ENCODE assay signal across 8 mouse cellular contexts in genomic region chr1:152090564-152091545, GRCm38 (mm10). TPM values are rescaled to one million over a fixed set of nuclear protein-coding genes. Genes with fewer than 3 reads are reported as not detected.
DNase-seq lines count a peak whose midpoint lies in the region; ATAC-seq and TF ChIP-seq lines count a peak whose summit lies in the region.

No protein-coding gene starts in this region.

- no peaks in the 10 kb centered on the region for H3K27me3 ChIP-seq in cerebellum, adult 2 months (ENCODE audit: control insufficient read depth, insufficient read depth, low read length)
- no peaks in the 10 kb centered on the region for H3K27me3 ChIP-seq in hindbrain, embryonic 11.5 days (ENCODE audit: control insufficient read depth, insufficient read depth, low read length)

- H3K4me2 ChIP-seq in hindbrain, embryonic 11.5 days (replicated peaks; ENCODE audit: low read depth, low read length): peak overlapping the region; percentile 65

- no peak for TF ChIP-seq POLR2A in cerebellum, adult 2 months (IDR thresholded peaks at IDR 0.05; ENCODE audit: borderline replicate concordance, insufficient read depth, low read length)

- peak overlapping the region; percentile 83 for H3K27ac ChIP-seq in cerebellum, adult 2 months (ENCODE audit: insufficient read depth, low read length)
- peak overlapping the region; percentile 96 for H3K27ac ChIP-seq in hindbrain, embryonic 11.5 days (ENCODE audit: low read depth, low read length)

- peak; percentile 67 for ATAC-seq in cerebellum, adult (ENCODE audit: insufficient number of reproducible peaks, low FRiP score, low TSS enrichment)
- ATAC-seq in hindbrain, embryonic 11.5 days (ENCODE audit: low FRiP score): peak; percentile 76

- no peaks in the 10 kb centered on the region for H3K9me3 ChIP-seq in hindbrain, embryonic 11.5 days (ENCODE audit: control insufficient read depth, low read length)

- WGBS in cerebellum, adult 2 months: 4% methylated on average over 36 of the region's 36 CpGs
- WGBS in hindbrain, embryonic 11.5 days: under 1% methylated on average over 32 of the region's 36 CpGs

- peak overlapping the region; percentile 62 for H3K4me3 ChIP-seq in cerebellum, adult 2 months (replicated peaks; ENCODE audit: insufficient read depth, low read depth, low read length)
- H3K4me3 ChIP-seq in hindbrain, embryonic 11.5 days (ENCODE audit: low read depth, low read length): peak overlapping the region; percentile 74

- no peak for TF ChIP-seq CTCF in cerebellum, adult 2 months (IDR thresholded peaks at IDR 0.05; ENCODE audit: borderline replicate concordance, insufficient read depth, low read depth, low read length)

- no peaks in the 10 kb centered on the region for H3K36me3 ChIP-seq in hindbrain, embryonic 11.5 days (ENCODE audit: control insufficient read depth, insufficient read depth, low read length)

- H3K9ac ChIP-seq in hindbrain, embryonic 11.5 days (ENCODE audit: low read depth, low read length): peak overlapping the region; percentile 84

- H3K4me1 ChIP-seq in cerebellum, adult 2 months (ENCODE audit: control insufficient read depth, insufficient read depth, low read length): peaks cover 3% of the 10 kb centered on the region; the same call in 1 of the 2 replicates
- H3K4me1 ChIP-seq in hindbrain, embryonic 11.5 days (replicated peaks; ENCODE audit: control insufficient read depth, insufficient read depth, low read length): peaks cover 7% of the 10 kb centered on the region

- no peak for DNase-seq in cerebellum, adult 11-12 months
- DNase-seq in cerebellum, adult 2 months: peak; percentile 71 to 77
- DNase-seq in frontal cortex, postnatal 14 days (ENCODE audit: low spot score in 2 of 2): peak; percentile 41 to 47
- DNase-seq in hindbrain, embryonic 11.5 days (ENCODE audit: low spot score): peak; percentile 73
- peak; percentile 49 to 63 for DNase-seq in left cerebral cortex, adult 18-20 months (ENCODE audit: low spot score in 2 of 2)
- DNase-seq in lung, postnatal 4 days: peak; percentile 51 to 63
- DNase-seq in right cerebral cortex, postnatal 25 days: peak; percentile 54

RNA-seq across cellular contexts. Expression of gene 1700025G04Rik, which starts 0.9 kb away (rescaled TPM):
- 27.9 and 29.8 TPM in 2 replicates for polyA plus RNA-seq in cerebellum, adult 2 months (2012; rRNA removed)
- polyA plus RNA-seq in hindbrain, embryonic 11.5 days (2014; fragmentation: Nextera tagmentation; extraction: Ambion mirVana): 46.1 and 52.7 TPM in 2 replicates
- 10 to 100 TPM; 69.7 to 72.8 TPM for total RNA-seq in left cerebral cortex, adult 18-20 months (2021)
